Mouse (Mus musculus): Measurements from ENCODE around the gene Scn10a.

GRCm38 (mm10) chr9:119561746-119562145, 157.4 kb downstream of the Scn10a start:
- TF ChIP-seq CTCF (IDR thresholded peaks at IDR 0.05) = no peak
- no peak for TF ChIP-seq EP300 (IDR thresholded peaks at IDR 0.05)
